Mouse (Mus musculus) G1E (cell line): ENCODE data around the gene Hhipl1. TPM values are rescaled to one million over a fixed set of nuclear protein-coding genes. Genes with fewer than 3 reads are reported as not detected.

Source experiments
- ATAC-seq: 2 replicates; pipeline ENCODE4 v1.8.0; 2016; ENCODE audit warnings: mild to moderate bottlenecking; ENCODE audit not compliant: insufficient number of reproducible peaks, poor library complexity, low FRiP score, severe bottlenecking; ENCODE audit errors: extremely low read depth
- DNase-seq: peaks from one replicate; pipeline ENCODE4 v3.0.0; 2012; ENCODE audit warnings: low spot score
- H3K27me3 ChIP-seq: 2 replicates; pipeline ENCODE4 v1.6.1; 2012; ENCODE audit warnings: mild to moderate bottlenecking, low read length, inconsistent platforms; ENCODE audit not compliant: insufficient read depth
- H3K36me3 ChIP-seq: replicated peaks from 2 replicates; pipeline ENCODE3; 2012; ENCODE audit warnings: mild to moderate bottlenecking, inconsistent platforms
- H3K4me1 ChIP-seq: 2 replicates; pipeline ENCODE4 v1.6.1; 2012; ENCODE audit warnings: low read depth, low read length, inconsistent platforms, mixed read lengths; ENCODE audit not compliant: insufficient read depth
- H3K4me3 ChIP-seq: 2 replicates; pipeline ENCODE4 v1.5.1; 2012; ENCODE audit warnings: low read depth, mild to moderate bottlenecking, inconsistent platforms, low read length, moderate library complexity, mixed read lengths
- H3K9me3 ChIP-seq: replicated peaks from 2 replicates; pipeline ENCODE4 v1.6.1; 2012; ENCODE audit warnings: inconsistent platforms
- CTCF ChIP-seq: IDR thresholded peaks from 2 replicates; pipeline ENCODE4 v1.5.1; 2012; ENCODE audit warnings: low read depth, low read length, inconsistent platforms, mixed read lengths
- GATA1 ChIP-seq: IDR thresholded peaks from 2 replicates; pipeline ENCODE4 v1.6.1; 2012; ENCODE audit warnings: borderline replicate concordance, low read length, inconsistent platforms, mixed read lengths
- GATA2 ChIP-seq: IDR thresholded peaks from 2 replicates; pipeline ENCODE4 v1.6.1; 2012; ENCODE audit warnings: low read depth, low read length, inconsistent platforms, borderline replicate concordance
- POLR2AphosphoS5 ChIP-seq: IDR thresholded peaks from 2 replicates; pipeline ENCODE4 v1.6.1; 2012; ENCODE audit warnings: low read depth, low read length, inconsistent platforms; ENCODE audit not compliant: insufficient replicate concordance
- TAL1 ChIP-seq: conservative IDR thresholded peaks from 2 replicates; pipeline ENCODE4 v1.6.1; 2012; ENCODE audit warnings: low read depth, low read length, inconsistent platforms, mixed read lengths
- polyA plus RNA-seq: library from polyadenylated mRNA; stranded (reverse); fragments of >175 nt; gene quantifications from 2 replicates; pipeline ENCODE4 v1.2.3, GENCODE M21; 2012
- total RNA-seq, 2 experiments: library from RNA; stranded (forward) in 1 of 2; stranded (reverse) in 1 of 2; fragments of 200-1000 nt in 1 of 2; fragments of >200 nt in 1 of 2; fragmentation: Nextera tagmentation in 1 of 2; gene quantifications; 2 replicates each; pipeline ENCODE4 v1.2.3; 2014 to 2017

The Hhipl1 gene
- total and polyA plus RNA-seq, 3 experiments, result 0.05 TPM; not detected in 2

GRCm38 (mm10) chr12:108363796-108364195 is 57.7 kb downstream of the Hhipl1 start:
- no peak for TF ChIP-seq CTCF
- TF ChIP-seq GATA2, result no peak
- no peak for TF ChIP-seq TAL1
- TF ChIP-seq POLR2AphosphoS5, result no peak
- no peak for TF ChIP-seq GATA1
- Histone ChIP-seq H3K27me3 (no peaks in the 10 kb centered on the region; the same call in 1 of the 2 replicates), H3K9me3 (peaks cover 95% of the 10 kb centered on the region), H3K4me1 (no peaks in the 10 kb centered on the region), H3K36me3 (no peaks in the 10 kb centered on the region), H3K4me3 (no peak overlapping the region)
- ATAC-seq (no peak), DNase-seq (no peak)

GRCm38 (mm10) chr12:108365340-108365739 is 59.3 kb downstream of the Hhipl1 start:
- Histone ChIP-seq H3K36me3 (no peaks in the 10 kb centered on the region), H3K9me3 (peaks cover 92% of the 10 kb centered on the region), H3K4me3 (no peak overlapping the region), H3K4me1 (no peaks in the 10 kb centered on the region), H3K27me3 (no peaks in the 10 kb centered on the region; the same call in 1 of the 2 replicates)
- DNase-seq, result no peak
- no peak for TF ChIP-seq GATA2
- no peak for ATAC-seq

- DNase-seq (no peak), ATAC-seq (no peak)
- TF ChIP-seq GATA1, result no peak
- TF ChIP-seq GATA2, result no peak
- TF ChIP-seq CTCF, result no peak
- TF ChIP-seq TAL1, result no peak
- no peak for TF ChIP-seq POLR2AphosphoS5
- Histone ChIP-seq H3K9me3 (peaks cover 92% of the 10 kb centered on the region), H3K4me3 (no peak overlapping the region), H3K27me3 (no peaks in the 10 kb centered on the region; the same call in 1 of the 2 replicates), H3K36me3 (no peaks in the 10 kb centered on the region), H3K4me1 (no peaks in the 10 kb centered on the region)
Observed at GRCm38 (mm10) chr12:108365868-108366267, 59.8 kb downstream of the Hhipl1 start.

GRCm38 (mm10) chr12:108367909-108368308 is 61.8 kb downstream of the Hhipl1 start:
- no peaks in the 10 kb centered on the region for H3K4me1 ChIP-seq
- H3K36me3 ChIP-seq, result no peaks in the 10 kb centered on the region
- TF ChIP-seq CTCF (no peak), POLR2AphosphoS5 (no peak)
- H3K4me3 ChIP-seq, result no peak overlapping the region
- H3K27me3 ChIP-seq, result no peaks in the 10 kb centered on the region; the same call in 1 of the 2 replicates
- H3K9me3 ChIP-seq, result peaks cover 92% of the 10 kb centered on the region
- DNase-seq (no peak), ATAC-seq (no peak)

GRCm38 (mm10) chr12:108368921-108369320 is 62.9 kb downstream of the Hhipl1 start:
- no peaks in the 10 kb centered on the region; the same call in 1 of the 2 replicates for H3K27me3 ChIP-seq
- TF ChIP-seq TAL1, result no peak
- TF ChIP-seq GATA2, result no peak
- TF ChIP-seq GATA1, result no peak
- TF ChIP-seq POLR2AphosphoS5, result no peak
- no peak for TF ChIP-seq CTCF

GRCm38 (mm10) chr12:108370596-108371428 is 64.7 kb downstream of the Hhipl1 start, which contains the start of gene Eml1:
TSS of gene Eml1 (plus strand) at chr12:108370957.
- TF ChIP-seq GATA1 (no peak), POLR2AphosphoS5 (no peak), TAL1 (no peak), GATA2 (no peak), CTCF (no peak)
- Histone ChIP-seq H3K4me1 (no peaks in the 10 kb centered on the region), H3K27me3 (no peaks in the 10 kb centered on the region; the same call in 1 of the 2 replicates), H3K9me3 (peaks cover 95% of the 10 kb centered on the region), H3K36me3 (no peaks in the 10 kb centered on the region), H3K4me3 (peak within 1 kb of the TSS; percentile 14; the same call in 1 of the 2 replicates)
- DNase-seq (no peak), ATAC-seq (no peak)

More at GRCm38 (mm10) chr12:108368921-108369320, 62.9 kb downstream of the Hhipl1 start:
- ATAC-seq, result no peak
- DNase-seq, result no peak
- no peak overlapping the region for H3K4me3 ChIP-seq
- H3K4me1 ChIP-seq, result no peaks in the 10 kb centered on the region
- no peaks in the 10 kb centered on the region for H3K36me3 ChIP-seq
- peaks cover 92% of the 10 kb centered on the region for H3K9me3 ChIP-seq
